Mouse (Mus musculus): ENCODE data around the gene Grik3.

Grik3 gene

GRCm38 (mm10) chr4:125544947-125545767 lies 54.7 kb downstream of the Grik3 start:
- no peak for DNase-seq (ENCODE audit: extremely low spot score)

GRCm38 (mm10) chr4:125545768-125546220 lies 55.3 kb downstream of the Grik3 start:
- DNase-seq (ENCODE audit: extremely low spot score), result no peak

GRCm38 (mm10) chr4:125548190-125548589 lies 57.7 kb downstream of the Grik3 start:
- DNase-seq (ENCODE audit: extremely low spot score), result no peak

- DNase-seq (ENCODE audit: extremely low spot score), result no peak
These were observed 63.3 kb downstream of the Grik3 start for GRCm38 (mm10) chr4:125553754-125554153.

- no peak for DNase-seq (ENCODE audit: extremely low spot score)
These were observed 66.2 kb downstream of the Grik3 start for GRCm38 (mm10) chr4:125556405-125557308.

GRCm38 (mm10) chr4:125559564-125559963 lies 69.1 kb downstream of the Grik3 start:
- no peak for DNase-seq (ENCODE audit: extremely low spot score)

GRCm38 (mm10) chr4:125560806-125561205 lies 70.3 kb downstream of the Grik3 start:
- no peak for DNase-seq (ENCODE audit: extremely low spot score)

- DNase-seq (ENCODE audit: extremely low spot score), result no peak
These were observed 73.1 kb downstream of the Grik3 start for GRCm38 (mm10) chr4:125563579-125563978.

- DNase-seq (ENCODE audit: extremely low spot score), result no peak
These were observed 73.7 kb downstream of the Grik3 start for GRCm38 (mm10) chr4:125564008-125564710.

GRCm38 (mm10) chr4:125565711-125566439 lies 75.4 kb downstream of the Grik3 start:
- no peak for DNase-seq (ENCODE audit: extremely low spot score)

GRCm38 (mm10) chr4:125568210-125568609 lies 77.7 kb downstream of the Grik3 start:
- no peak for DNase-seq (ENCODE audit: extremely low spot score)

- no peak for DNase-seq (ENCODE audit: extremely low spot score)
These were observed 81.3 kb downstream of the Grik3 start for GRCm38 (mm10) chr4:125571651-125572311.

- DNase-seq (ENCODE audit: extremely low spot score), result no peak
These were observed 81.8 kb downstream of the Grik3 start for GRCm38 (mm10) chr4:125572312-125572663.

- DNase-seq (ENCODE audit: extremely low spot score), result no peak
These were observed 82.5 kb downstream of the Grik3 start for GRCm38 (mm10) chr4:125573000-125573399.

GRCm38 (mm10) chr4:125573951-125574675 lies 83.6 kb downstream of the Grik3 start:
- no peak for DNase-seq (ENCODE audit: extremely low spot score)

- no peak for DNase-seq (ENCODE audit: extremely low spot score)
These were observed 89.8 kb downstream of the Grik3 start for GRCm38 (mm10) chr4:125580336-125580735.

GRCm38 (mm10) chr4:125583272-125583671 lies 92.8 kb downstream of the Grik3 start:
- DNase-seq (ENCODE audit: extremely low spot score), result no peak

- DNase-seq (ENCODE audit: extremely low spot score), result no peak
These were observed 93.4 kb downstream of the Grik3 start for GRCm38 (mm10) chr4:125583935-125584334.

GRCm38 (mm10) chr4:125584676-125585075 lies 94.2 kb downstream of the Grik3 start:
- no peak for DNase-seq (ENCODE audit: extremely low spot score)

- no peak for DNase-seq (ENCODE audit: extremely low spot score)
These were observed 97.1 kb downstream of the Grik3 start for GRCm38 (mm10) chr4:125587577-125587976.
